Mouse (Mus musculus): ENCODE measurements around the gene Tox2.

The Tox2 gene

GRCm38 (mm10) chr2:163362940-163363921 is 160.3 kb downstream of the Tox2 start:
- no peak for DNase-seq (ENCODE audit: low read depth, low spot score)

DNA sequence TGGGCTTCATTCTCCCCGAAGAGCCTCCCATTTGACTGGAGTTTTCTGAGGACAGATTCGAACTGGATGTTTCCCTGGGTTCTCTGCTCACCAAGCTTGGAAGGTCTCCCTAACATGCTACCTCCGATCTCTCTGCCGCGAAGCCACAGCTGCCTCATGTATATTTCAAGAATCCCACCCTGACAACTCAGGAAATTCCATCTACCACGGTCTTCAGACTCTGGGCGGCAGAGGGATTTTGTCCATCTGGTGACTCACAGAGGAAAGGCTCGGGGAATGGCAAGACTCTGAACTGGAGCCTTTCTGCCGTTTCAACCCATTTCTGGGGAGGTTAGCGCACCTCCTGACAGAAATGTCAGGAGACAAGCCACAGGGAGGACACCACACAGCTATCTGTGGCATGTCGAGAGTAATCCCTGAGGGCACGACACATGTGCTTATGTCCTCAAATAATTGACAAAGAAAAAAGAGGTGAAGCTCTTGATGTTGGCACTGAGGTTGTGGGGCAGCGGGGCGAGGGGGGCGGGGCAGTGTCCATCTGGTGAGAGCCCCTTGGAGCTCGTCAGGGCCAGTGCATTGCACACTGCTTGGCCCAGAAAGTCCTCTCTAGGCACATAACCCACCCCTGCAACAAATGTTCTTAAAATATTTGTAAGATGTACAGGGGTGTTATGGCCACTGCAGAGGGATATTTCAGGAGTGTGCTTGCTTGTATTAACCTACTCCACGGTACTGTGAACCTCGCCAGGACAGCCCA is 162.0 kb downstream of the Tox2 start:
- no peak for DNase-seq (ENCODE audit: low read depth, low spot score)

GRCm38 (mm10) chr2:163370175-163370574 is 167.2 kb downstream of the Tox2 start:
- DNase-seq (ENCODE audit: low read depth, low spot score) = no peak

DNA sequence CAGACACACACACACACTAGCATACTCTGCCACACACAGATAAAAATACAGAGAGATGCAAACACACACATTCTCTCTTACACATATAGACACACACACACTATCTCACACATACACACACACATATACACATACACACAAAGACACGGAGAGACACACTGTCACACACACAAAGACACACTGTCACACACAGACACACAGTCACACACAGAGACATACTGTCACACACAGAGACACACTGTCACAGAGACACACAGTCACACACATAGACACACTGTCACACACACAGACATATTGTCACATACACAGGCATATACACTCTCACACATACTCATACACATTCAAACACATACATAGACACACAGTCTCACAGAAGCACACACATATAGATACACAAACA is 169.7 kb downstream of the Tox2 start:
- no peak for DNase-seq (ENCODE audit: low read depth, low spot score)

Data from retina, postnatal 7 days (tissue).